Mouse (Mus musculus) liver, embryonic 14.5 days (tissue): ENCODE measurements around the gene Git2.
A peak's percentile ranks its signal among the peaks of the same experiment; 100 is the strongest.

Experiments used
- CTCF ChIP-seq: IDR thresholded peaks from 2 replicates; pipeline ENCODE4 v1.5.1; 2016; ENCODE audit warnings: antibody characterized with exemption, low read depth, control low read depth
- EP300 ChIP-seq: IDR thresholded peaks from 2 replicates; pipeline ENCODE4 v1.6.1; 2016; ENCODE audit warnings: antibody characterized with exemption, low read depth

- TF ChIP-seq CTCF (no peak), EP300 (peak; percentile 92)
Observed at GRCm38 (mm10) chr5:114784622-114785165, 9.4 kb upstream of the Git2 start.
